Mouse (Mus musculus) layer of hippocampus, adult 9-10 months (tissue): ENCODE measurements around the gene Prdx1.
"Not testable (repeated sequence)": the region's sequence is repeated elsewhere in the genome, so short reads cannot be mapped to it uniquely, and the experiment has no call there.

Experiments
- DNase-seq: peaks from one replicate; pipeline ENCODE4 v3.0.0; 2022; ENCODE audit warnings: low spot score

The Prdx1 gene

DNA sequence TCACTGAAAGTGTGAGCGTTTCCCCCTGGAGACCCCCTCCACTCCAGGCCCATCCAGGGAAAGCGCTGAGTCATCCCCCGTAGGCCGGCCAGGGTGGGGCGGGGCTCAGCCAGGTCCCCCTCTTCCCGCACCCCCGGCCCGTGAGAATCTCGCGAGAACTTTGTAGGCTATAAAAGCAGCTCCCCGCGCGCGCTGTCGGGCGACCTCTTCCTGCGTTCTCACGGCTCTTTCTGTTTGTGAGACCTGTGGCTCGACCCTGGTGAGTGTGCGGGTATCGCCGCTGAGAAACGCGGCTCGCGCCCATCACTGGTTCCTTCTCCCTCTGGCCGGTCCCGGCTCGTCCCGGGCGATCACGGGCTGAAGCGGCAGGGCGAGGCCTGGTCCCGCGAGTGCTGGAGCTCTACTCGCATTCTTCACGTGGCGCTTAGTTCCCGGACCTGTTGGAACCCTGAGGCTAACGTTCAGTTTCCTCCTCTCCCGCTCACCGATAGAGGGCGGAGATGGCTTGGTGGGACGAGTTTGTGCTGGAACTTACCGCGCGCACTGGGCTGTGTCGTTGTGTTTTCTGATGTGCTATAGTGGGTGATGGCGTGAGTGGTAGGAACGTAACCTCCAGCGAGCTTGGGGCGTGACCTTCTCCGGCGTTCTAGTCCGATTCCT, at the start of gene Prdx1:
TSS of gene Prdx1 (plus strand) at position 143 of the 660 bp plus-strand sequence.
- peak; percentile 85 for DNase-seq

- no peak for DNase-seq
These were observed 46.5 kb upstream of the Prdx1 start for GRCm38 (mm10) chr4:116638821-116639220.

DNA sequence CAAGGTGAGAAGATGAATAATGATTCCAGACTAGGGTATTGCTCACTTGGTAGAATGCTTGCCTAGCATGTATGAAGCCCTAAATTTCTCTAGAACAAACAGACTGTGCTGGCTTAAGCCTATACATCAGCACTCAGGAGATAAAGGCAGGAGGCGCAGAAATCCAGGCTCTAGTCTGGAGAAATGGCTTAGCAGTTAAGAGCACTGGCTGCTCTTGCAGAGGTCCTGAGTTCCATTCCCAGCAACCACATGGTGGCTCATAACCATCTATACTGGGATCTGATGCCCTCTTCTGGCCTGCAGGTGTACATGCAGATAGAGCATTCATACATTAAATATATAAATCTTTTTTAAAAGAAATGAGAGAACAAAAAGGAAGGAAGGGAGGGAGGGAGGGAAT, 43.3 kb upstream of the Prdx1 start:
- no peak for DNase-seq

GRCm38 (mm10) chr4:116644326-116644725, 41.0 kb upstream of the Prdx1 start:
- DNase-seq: no peak

DNA sequence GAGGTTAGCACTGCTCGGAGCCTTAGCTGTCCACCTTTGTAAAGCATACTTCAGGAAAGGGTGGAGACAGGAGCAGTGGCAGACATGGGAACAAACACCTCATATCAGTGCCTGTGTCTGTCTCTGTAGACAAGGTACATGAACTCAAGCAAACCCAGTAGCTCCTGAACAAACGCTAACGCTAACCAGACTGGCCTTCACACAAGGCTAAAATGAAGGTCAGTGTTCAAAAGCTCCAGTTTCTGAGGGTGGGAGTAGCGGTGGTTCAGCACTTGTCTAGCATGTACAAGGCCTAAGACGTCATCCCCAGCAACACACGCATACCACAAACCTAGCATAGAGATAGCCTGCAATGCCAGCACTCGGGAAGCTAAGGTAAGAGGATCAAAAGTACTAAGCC, 39.7 kb upstream of the Prdx1 start:
- DNase-seq: no peak

DNA sequence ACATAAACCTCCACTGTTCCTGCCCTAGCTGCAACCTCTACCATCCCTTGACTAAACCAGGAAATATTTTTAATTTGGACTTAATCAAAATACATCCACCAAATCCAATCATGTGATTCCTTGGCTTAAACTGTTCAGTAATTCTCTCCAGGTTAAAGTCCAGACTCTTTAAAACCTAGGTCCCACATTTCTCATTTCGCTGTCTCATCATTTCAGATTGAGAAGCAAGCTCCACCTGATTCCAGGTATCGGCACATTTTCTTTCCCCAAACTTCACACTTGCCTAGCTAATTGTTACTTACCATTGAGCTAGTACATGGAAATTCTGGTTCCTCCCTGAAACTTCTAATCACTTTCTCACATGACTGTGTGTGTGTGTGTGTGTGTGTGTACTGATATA, 35.9 kb upstream of the Prdx1 start:
- no peak for DNase-seq

GRCm38 (mm10) chr4:116650365-116650764, 35.0 kb upstream of the Prdx1 start:
- DNase-seq: no peak

GRCm38 (mm10) chr4:116650924-116651796, 34.2 kb upstream of the Prdx1 start, which contains the start of gene Akr1a1:
Gene Akr1a1 (minus strand): TSS chr4:116651680.
- peak; percentile 91 for DNase-seq

- DNase-seq: no peak
These were observed 33.6 kb upstream of the Prdx1 start for GRCm38 (mm10) chr4:116651797-116652135.

- no peak for DNase-seq
These were observed 32.1 kb upstream of the Prdx1 start for GRCm38 (mm10) chr4:116653228-116653627.

DNA sequence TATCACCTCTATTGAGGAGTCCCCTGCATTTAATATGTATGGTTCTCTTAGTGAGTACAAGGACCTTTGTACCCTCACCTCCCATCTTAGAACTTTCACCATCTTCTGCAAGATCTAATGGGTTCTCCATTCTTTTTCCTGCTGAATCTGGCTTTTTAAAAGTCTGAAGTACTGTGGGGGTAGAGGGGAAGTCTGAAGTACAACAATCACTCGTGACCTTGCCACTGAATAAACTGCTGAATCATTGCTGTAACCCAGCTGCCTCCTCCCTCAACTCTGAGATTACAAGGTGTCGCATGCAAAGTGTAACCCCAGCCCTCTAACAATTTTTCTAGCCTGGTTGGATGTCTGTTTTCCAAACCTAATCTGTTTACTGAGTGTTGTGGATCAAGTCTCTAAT, 30.2 kb upstream of the Prdx1 start:
- DNase-seq: no peak

DNA sequence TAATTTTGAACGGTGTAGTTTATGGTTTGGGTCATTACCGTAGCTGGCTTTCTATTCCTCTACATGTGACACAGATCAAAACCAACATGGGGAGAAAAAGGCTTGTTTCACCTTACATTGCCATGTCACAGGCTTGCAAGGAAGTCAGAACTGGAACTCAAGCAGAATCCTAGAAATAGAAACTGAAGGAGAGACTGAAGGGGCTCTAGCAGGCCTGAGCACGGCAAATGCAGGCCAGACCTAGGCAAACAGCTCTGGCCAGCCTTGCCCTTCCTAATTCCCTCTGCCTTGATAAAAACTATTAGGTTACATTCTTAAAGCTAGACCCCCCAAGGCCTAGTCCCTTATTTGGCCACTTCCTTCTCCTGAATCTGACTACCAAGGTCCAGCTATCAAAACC, 29.7 kb upstream of the Prdx1 start:
- no peak for DNase-seq

GRCm38 (mm10) chr4:116657971-116658370, 27.4 kb upstream of the Prdx1 start:
- no peak for DNase-seq

GRCm38 (mm10) chr4:116659474-116659873, 25.9 kb upstream of the Prdx1 start:
- no peak for DNase-seq

DNA sequence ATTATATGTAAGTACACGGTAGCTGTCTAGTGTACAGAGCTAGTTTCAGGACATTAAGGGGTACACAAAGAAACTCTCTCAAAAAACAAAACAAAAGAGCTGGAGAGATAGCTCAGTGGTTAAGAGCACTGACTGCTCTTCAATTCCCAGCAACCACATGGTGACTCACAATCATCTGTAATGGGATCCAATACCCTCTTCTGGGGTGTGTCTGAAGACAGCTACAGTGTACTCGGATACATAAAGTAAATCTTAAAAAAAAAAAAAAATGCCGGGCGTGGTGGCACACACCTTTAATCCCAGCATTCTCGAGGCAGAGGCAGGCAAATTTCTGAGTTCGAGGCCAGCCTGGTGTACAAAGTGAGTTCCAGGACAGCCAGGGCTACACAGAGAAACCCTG, 25.4 kb upstream of the Prdx1 start:
- DNase-seq: not testable (repeated sequence)

DNA sequence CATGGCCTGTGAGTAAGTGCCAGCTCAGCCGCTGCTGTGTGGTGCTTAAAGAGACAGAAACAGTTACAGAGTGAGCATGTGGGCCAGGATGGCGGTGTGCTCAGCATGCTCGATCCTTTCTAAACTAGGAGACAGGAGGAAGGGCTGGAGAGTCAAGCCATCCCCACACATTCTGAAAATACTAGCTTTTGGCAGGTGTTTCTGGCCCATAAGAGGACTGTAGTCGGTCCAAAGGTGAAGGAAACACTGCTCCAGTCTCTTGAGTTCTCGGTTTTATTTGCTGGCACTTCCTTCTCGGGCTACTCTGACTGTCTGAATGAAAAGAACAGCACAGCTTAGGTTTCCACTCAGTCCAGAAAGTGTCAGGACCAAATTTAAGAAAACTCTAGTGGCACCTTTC, 24.5 kb upstream of the Prdx1 start:
- DNase-seq: no peak

DNA sequence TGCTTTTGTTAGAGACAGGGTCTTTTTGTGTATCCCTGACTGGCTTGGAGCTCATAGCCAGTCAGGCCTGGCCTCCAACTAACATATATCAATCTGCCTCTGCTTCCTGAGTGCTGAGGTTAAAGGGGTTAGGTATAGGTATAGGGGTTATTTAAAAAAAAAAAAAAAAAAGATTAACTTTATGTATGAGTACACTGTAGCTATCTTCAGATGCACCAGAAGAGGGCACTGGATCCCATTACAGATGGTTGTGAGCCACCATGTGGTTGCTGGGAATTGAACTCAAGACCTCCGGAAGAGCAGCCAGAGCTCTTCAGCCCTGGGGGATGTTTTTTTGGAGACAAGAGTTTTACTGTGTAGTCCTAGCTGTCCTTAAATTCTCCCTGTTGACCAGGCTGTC, 23.3 kb upstream of the Prdx1 start:
- no peak for DNase-seq

DNA sequence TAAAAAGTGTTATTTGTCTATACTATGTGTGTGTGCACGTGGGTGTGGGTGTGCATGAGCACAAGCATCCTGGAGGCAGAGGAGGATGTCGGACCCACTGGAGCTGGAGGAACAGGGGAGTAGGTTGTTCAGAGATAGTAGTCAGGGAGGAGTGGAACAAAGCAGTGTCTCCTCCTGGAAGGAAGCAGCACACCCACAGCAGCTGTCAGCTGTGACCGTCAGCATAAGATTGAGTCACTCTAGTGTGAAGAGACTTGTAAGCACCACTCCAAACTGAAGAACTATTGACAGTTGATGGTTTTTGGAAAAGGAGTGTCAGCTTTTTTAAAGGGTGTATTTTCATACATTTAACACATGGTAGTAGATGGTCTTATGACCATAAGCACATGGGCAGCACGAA, 18.7 kb upstream of the Prdx1 start:
- DNase-seq: no peak

DNA sequence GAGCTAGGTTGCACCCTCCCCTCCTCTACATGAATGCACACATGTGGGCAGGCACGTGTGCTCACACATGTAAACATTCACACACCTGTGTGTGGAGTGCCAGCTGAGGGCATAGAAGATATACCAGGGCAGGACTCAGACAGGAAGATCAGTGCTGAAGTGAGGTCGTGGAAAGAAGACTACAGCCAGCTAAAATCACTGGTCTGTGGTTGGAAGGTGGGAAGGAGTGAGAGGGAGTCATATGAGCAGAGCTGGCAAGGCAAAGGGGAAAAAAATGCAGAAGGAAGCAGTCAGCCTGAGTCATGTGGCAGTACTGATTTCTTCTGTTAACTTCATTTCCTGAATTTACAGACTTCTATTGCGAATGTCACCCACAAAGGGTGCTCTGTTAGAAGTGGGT, 17.2 kb upstream of the Prdx1 start:
- no peak for DNase-seq

GRCm38 (mm10) chr4:116669291-116669690, 16.1 kb upstream of the Prdx1 start:
- DNase-seq: no peak

GRCm38 (mm10) chr4:116672785-116673184, 12.6 kb upstream of the Prdx1 start:
- no peak for DNase-seq

GRCm38 (mm10) chr4:116674761-116675160, 10.6 kb upstream of the Prdx1 start:
- not testable (repeated sequence) for DNase-seq

GRCm38 (mm10) chr4:116676027-116676426, 9.3 kb upstream of the Prdx1 start:
- DNase-seq: no peak

DNA sequence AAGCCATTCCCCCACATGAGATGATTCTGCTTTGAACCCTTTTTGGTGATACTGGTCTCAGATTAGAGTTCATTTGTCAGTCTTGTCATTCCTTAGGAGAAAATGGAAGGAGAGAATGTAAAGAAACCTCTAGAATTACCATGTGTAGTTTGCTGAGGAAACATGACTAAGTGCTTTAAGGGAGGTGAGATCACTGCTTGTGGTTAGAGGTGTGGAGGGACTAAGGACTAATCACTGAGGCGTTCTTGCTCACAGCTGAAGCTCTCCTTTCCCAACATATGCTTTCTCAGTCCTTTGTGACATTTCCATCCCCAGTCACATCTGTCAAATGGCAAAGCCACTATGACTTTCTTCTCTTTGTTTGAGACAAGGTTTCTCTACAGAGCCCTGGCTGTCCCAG, 7.5 kb upstream of the Prdx1 start:
- DNase-seq: no peak
